Mouse (Mus musculus): ENCODE measurements around the gene Rdh8. TPM values are rescaled to one million over a fixed set of nuclear protein-coding genes. Genes with fewer than 3 reads are reported as not detected.

The Rdh8 gene
- not detected in 2 replicates for polyA plus RNA-seq (2015; fragmentation: Nextera tagmentation; extraction: Ambion mirVana)

DNA sequence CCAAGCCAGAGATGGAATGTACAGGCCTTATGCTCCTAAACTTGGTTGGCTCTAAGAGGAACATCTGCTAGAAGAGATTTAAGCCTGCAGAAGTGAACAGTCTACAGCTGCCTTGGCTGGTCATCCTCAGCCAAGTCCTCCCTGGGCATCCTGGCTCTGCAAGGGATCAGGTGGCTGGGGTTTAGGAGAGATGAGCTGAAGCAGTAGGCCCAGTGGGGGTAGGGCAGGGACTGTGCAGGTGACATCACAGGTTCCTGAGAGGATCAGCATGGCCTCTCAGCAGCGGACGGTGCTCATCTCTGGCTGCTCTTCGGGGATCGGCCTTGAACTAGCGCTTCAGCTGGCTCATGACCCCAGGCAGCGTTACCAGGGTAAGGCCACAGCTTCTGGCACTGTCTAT, at the start of gene Rdh8:
TSS of gene Rdh8 (plus strand) at position 268 of the 400 bp plus-strand sequence.

GRCm38 (mm10) chr9:20814521-20815272, 3.6 kb upstream of the Rdh8 start, which contains the start of gene Col5a3:
Gene Col5a3 (minus strand): TSS chr9:20815067.

DNA sequence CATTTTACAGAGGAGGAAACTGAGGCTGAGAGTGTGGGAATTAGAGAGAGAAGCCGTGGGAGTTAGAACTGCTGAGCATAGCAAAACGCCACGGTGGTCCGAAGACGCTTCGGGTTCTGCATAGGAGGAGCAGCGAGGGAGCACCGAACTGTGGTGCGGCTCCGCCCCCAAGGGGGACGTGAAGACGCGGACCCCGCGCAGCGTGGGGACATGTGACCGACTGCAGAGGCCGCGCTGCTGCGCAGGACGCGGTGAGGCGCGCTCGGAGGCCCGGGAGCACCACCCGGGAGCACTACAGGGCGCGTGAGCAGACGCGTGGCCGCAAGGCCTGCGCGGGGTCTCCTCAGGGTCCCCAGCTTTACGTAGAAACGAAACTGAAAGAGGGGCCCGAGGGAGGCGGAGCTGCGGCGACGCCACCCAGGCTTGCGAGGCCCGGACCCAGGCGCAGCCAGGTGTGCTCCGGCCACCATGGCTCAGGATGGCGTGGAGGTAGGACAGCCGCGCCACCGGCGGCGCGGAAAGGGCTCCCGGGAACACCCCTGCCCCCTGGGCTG, 50.2 kb downstream of the Rdh8 start, which contains the start of gene A230050P20Rik:
TSS of gene A230050P20Rik (plus strand) at position 195 of the 554 bp plus-strand sequence.

Other genes starting within 250 kb of the Rdh8 start
- gene Zfp846, start 237.2 kb upstream of the Rdh8 start, polyA plus RNA-seq (2015; fragmentation: Nextera tagmentation; extraction: Ambion mirVana) = 36.3 and 38.9 TPM in 2 replicates
- gene Ubl5, start 175.6 kb upstream of the Rdh8 start, polyA plus RNA-seq (2015; fragmentation: Nextera tagmentation; extraction: Ambion mirVana) = 558 and 629 TPM in 2 replicates
- gene Fbxl12, start 173.7 kb upstream of the Rdh8 start, polyA plus RNA-seq (2015; fragmentation: Nextera tagmentation; extraction: Ambion mirVana) = 9.4 and 10.7 TPM in 2 replicates
- 71.6 and 74.9 TPM in 2 replicates for gene Pin1, start 166.4 kb upstream of the Rdh8 start, polyA plus RNA-seq (2015; fragmentation: Nextera tagmentation; extraction: Ambion mirVana)
- 198 and 237 TPM in 2 replicates for gene Olfm2, start 72.2 kb upstream of the Rdh8 start, polyA plus RNA-seq (2015; fragmentation: Nextera tagmentation; extraction: Ambion mirVana)
- gene Col5a3, start 3.4 kb upstream of the Rdh8 start, polyA plus RNA-seq (2015; fragmentation: Nextera tagmentation; extraction: Ambion mirVana) = 2.1 and 2.4 TPM in 2 replicates
- 36.1 and 49.9 TPM in 2 replicates for gene A230050P20Rik, start 50.1 kb downstream of the Rdh8 start, polyA plus RNA-seq (2015; fragmentation: Nextera tagmentation; extraction: Ambion mirVana)
- 11.4 and 13.0 TPM in 2 replicates for gene Angptl6, start 61.2 kb downstream of the Rdh8 start, polyA plus RNA-seq (2015; fragmentation: Nextera tagmentation; extraction: Ambion mirVana)
- gene Ppan, start 69.7 kb downstream of the Rdh8 start, polyA plus RNA-seq (2015; fragmentation: Nextera tagmentation; extraction: Ambion mirVana) = 37.3 and 39.7 TPM in 2 replicates
- gene Eif3g, start 80.1 kb downstream of the Rdh8 start, polyA plus RNA-seq (2015; fragmentation: Nextera tagmentation; extraction: Ambion mirVana) = 211 and 231 TPM in 2 replicates
- 32.3 and 33.8 TPM in 2 replicates for gene Dnmt1, start 141.4 kb downstream of the Rdh8 start, polyA plus RNA-seq (2015; fragmentation: Nextera tagmentation; extraction: Ambion mirVana)
- gene S1pr2, start 158.3 kb downstream of the Rdh8 start, polyA plus RNA-seq (2015; fragmentation: Nextera tagmentation; extraction: Ambion mirVana) = 7.4 and 10.6 TPM in 2 replicates
- 133 and 135 TPM in 2 replicates for gene Mrpl4, start 184.2 kb downstream of the Rdh8 start, polyA plus RNA-seq (2015; fragmentation: Nextera tagmentation; extraction: Ambion mirVana)
- 3.2 and 3.8 TPM in 2 replicates for gene Icam1, start 197.5 kb downstream of the Rdh8 start, polyA plus RNA-seq (2015; fragmentation: Nextera tagmentation; extraction: Ambion mirVana)
- gene Icam4, start 210.9 kb downstream of the Rdh8 start, polyA plus RNA-seq (2015; fragmentation: Nextera tagmentation; extraction: Ambion mirVana) = 0.57 TPM in 1 of 2 replicates, not detected in the other
- gene Icam5, start 213.6 kb downstream of the Rdh8 start, polyA plus RNA-seq (2015; fragmentation: Nextera tagmentation; extraction: Ambion mirVana) = 4.0 and 4.1 TPM in 2 replicates
- gene Zglp1, start 248.6 kb downstream of the Rdh8 start, polyA plus RNA-seq (2015; fragmentation: Nextera tagmentation; extraction: Ambion mirVana) = 0.49 and 2.1 TPM in 2 replicates